Mouse (Mus musculus) CD8-positive naive resting alpha-beta T cell, adult 2 months (primary cell): ENCODE data around the gene Gm10665.
"Not testable (repeated sequence)": the region's sequence is repeated elsewhere in the genome, so short reads cannot be mapped to it uniquely, and the experiment has no call there.

Experiments used
- DNase-seq, 2 experiments: peaks; one replicate each; pipeline ENCODE4 v3.0.0; 2022; ENCODE audit warnings: low read depth in 2 of 2, low spot score in 2 of 2

The Gm10665 gene

GRCm38 (mm10) chr7:22463975-22464374 lies at the start of gene Gm10665:
Gene Gm10665 (minus strand): TSS chr7:22464075.
- not testable (repeated sequence) for DNase-seq

GRCm38 (mm10) chr7:22499578-22499977 lies 35.7 kb upstream of the Gm10665 start, which contains the start of gene Vmn1r151:
Gene Vmn1r151 (minus strand): TSS chr7:22499678.
- not testable (repeated sequence) for DNase-seq

GRCm38 (mm10) chr7:22438129-22438528 lies 25.7 kb downstream of the Gm10665 start, which contains the start of gene Vmn1r149:
Gene Vmn1r149 (minus strand): TSS chr7:22438229.
- DNase-seq, result not testable (repeated sequence)

- DNase-seq, result not testable (repeated sequence)
These were observed 50.6 kb downstream of the Gm10665 start, which contains the start of gene Vmn1r148 for GRCm38 (mm10) chr7:22413283-22413682. Gene Vmn1r148 (plus strand): TSS chr7:22413583.
